Mouse (Mus musculus) MN1 (cell line): ENCODE measurements at regions not wholly inside any gene's neighbourhood (a gene's known extent, or its start where the extent isn't known, plus 50 kb on each side); places are given as distances from the start of the nearest gene placed in this dataset.

ENCODE experiments used
- DNase-seq: peaks from one replicate; pipeline ENCODE4 v3.0.0-alpha.2; 2016; ENCODE audit warnings: low spot score

GRCm38 (mm10) chr5:7782235-7782634 is 178.0 kb upstream of the Steap4 start:
- DNase-seq: no peak

GRCm38 (mm10) chr5:7788406-7788805 is 171.9 kb upstream of the Steap4 start:
- DNase-seq: no peak

DNA sequence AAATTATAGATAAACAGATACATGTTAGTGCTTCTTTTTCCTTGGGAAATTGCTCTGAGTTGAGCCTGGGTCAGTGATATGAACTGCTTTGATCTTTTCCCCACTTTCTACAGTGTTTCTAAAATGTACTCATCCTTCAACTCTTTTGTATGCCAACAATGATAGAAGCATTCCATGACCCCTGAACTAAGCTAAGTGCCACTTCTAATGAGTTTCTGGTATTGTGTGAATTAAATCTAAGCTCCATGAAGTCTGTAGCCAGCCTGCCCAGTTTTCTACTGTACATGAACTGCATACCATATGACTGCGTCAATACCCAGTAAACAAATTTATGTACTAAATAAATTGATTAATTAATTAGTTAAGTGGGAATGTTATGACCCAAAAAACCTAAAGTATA is 171.1 kb upstream of the Steap4 start:
- DNase-seq: no peak

DNA sequence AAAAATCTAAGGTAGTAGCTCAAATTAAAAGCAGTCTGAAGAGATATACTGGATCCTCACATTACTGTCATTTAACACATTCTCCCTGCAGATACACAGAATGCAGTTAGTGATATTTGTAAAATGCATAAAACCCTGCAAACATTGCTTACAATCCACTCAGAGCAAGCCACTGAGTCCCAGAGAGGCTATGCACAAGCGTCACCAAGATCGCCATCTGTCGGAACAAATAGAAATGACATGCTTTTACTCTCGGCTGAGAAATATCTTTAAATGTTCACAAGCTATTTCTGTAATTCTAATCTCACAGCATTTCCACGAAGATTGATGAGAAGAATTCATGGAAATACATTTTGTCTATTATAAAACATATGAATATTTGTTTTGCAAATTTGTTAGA is 139.7 kb upstream of the Steap4 start:
- DNase-seq: no peak

GRCm38 (mm10) chr5:7821700-7822099 is 138.6 kb upstream of the Steap4 start:
- DNase-seq: no peak

DNA sequence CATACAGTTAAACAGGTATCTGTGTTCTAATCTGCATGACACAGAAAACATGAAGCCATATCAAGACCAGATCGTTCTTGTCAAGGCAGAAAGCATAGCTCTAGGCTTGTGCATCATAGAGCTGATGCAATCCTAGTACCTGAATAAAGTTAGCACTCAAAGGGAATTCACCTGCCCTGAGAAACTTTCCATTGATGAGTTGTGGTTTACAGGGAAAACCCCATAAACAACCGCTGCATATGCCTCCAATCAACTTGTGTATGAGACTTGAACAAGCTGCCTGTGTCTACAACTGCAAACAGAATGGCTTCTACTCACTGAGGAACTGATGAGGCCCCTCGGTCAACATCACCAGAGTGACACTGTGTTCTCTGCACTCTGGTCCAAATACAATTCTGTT is 130.6 kb upstream of the Steap4 start:
- DNase-seq: no peak

DNA sequence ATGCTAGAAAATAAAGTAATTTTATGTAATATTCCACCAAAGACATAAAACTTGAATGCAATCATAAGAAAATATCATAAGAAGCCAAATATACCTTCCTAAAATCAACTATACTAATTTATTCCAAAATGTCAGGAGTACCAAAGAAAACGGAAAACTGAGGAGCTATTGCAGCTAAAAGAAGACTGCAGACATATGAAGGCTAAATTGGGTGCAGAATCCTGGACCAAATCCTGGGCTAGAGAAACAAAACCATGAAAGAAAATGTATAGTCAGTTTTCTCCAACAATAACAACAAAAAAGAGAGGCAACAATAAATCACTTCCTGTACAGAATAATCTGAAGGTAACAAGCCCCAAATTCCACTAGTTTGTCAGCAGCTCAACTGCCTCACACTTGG is 126.4 kb upstream of the Steap4 start:
- no peak for DNase-seq

GRCm38 (mm10) chr5:7863047-7863446 is 97.2 kb upstream of the Steap4 start:
- DNase-seq: no peak

GRCm38 (mm10) chr5:7866041-7866641 is 94.1 kb upstream of the Steap4 start:
- DNase-seq: no peak

- DNase-seq: peak; percentile 6
Measured at GRCm38 (mm10) chr5:7899537-7899936, 60.7 kb upstream of the Steap4 start.
